Mouse (Mus musculus) limb, embryonic 14.5 days (tissue): ENCODE measurements around the gene Frmpd2. TPM values are rescaled to one million over a fixed set of nuclear protein-coding genes. Genes with fewer than 3 reads are reported as not detected.

ENCODE experiments used
- ATAC-seq: fragments of 200-750 bp; cut with Nextera tagmentation; 2 replicates; pipeline ENCODE4 v1.8.0; 2017; ENCODE audit warnings: low read depth, moderate number of reproducible peaks, moderate TSS enrichment; ENCODE audit not compliant: low FRiP score
- DNase-seq: peaks from one replicate; pipeline ENCODE4 v3.0.0-alpha.2; 2015; ENCODE audit warnings: low spot score
- H3K27ac ChIP-seq: fragments of 300-500 bp; sonication (generic); replicated peaks from 2 replicates; pipeline ENCODE4 v1.5.1; 2014; ENCODE audit warnings: low read depth, mild to moderate bottlenecking, low read length, moderate library complexity, mixed read lengths
- H3K27me3 ChIP-seq: fragments of 300-500 bp; sonication (generic); 2 replicates; pipeline ENCODE4 v1.6.1; 2014; ENCODE audit warnings: low read length, mixed read lengths; ENCODE audit not compliant: control insufficient read depth, insufficient read depth
- H3K36me3 ChIP-seq: fragments of 300-500 bp; sonication (generic); 2 replicates; pipeline ENCODE4 v1.6.1; 2014; ENCODE audit warnings: mild to moderate bottlenecking, low read length, moderate library complexity, mixed read lengths; ENCODE audit not compliant: control insufficient read depth, insufficient read depth
- H3K4me1 ChIP-seq: fragments of 300-500 bp; sonication (generic); 2 replicates; pipeline ENCODE4 v1.6.1; 2014; ENCODE audit warnings: antibody characterized with exemption, low read length, mixed read lengths; ENCODE audit not compliant: control insufficient read depth, insufficient read depth
- H3K4me2 ChIP-seq: fragments of 300-500 bp; sonication (generic); replicated peaks from 2 replicates; pipeline ENCODE4 v1.6.1; 2014; ENCODE audit warnings: low read depth, mild to moderate bottlenecking, low read length, moderate library complexity; ENCODE audit not compliant: severe bottlenecking
- H3K4me3 ChIP-seq: fragments of 300-500 bp; sonication (generic); replicated peaks from 2 replicates; pipeline ENCODE4 v1.5.1; 2014; ENCODE audit warnings: low read length
- H3K9ac ChIP-seq: fragments of 300-500 bp; sonication (generic); 2 replicates; pipeline ENCODE4 v1.6.1; 2014; ENCODE audit warnings: mild to moderate bottlenecking, low read depth, low read length, moderate library complexity; ENCODE audit not compliant: severe bottlenecking
- H3K9me3 ChIP-seq: fragments of 300-500 bp; sonication (generic); 2 replicates; pipeline ENCODE4 v1.6.1; 2016; ENCODE audit warnings: low read length; ENCODE audit not compliant: control insufficient read depth
- POLR2A ChIP-seq: fragments of 200-500 bp; IDR thresholded peaks from 2 replicates; pipeline ENCODE4 v1.8.0; 2012; ENCODE audit warnings: inconsistent platforms, mild to moderate bottlenecking, moderate library complexity, borderline replicate concordance; ENCODE audit not compliant: insufficient read depth, insufficient read length; ENCODE audit errors: extremely low read depth
- WGBS: fragments of 180-500 bp; shearing (Covaris S2); extraction: QIAGEN DNeasy Blood & Tissue Kit; methylation state at CpG from one replicate; pipeline ENCODE4 v1.1.7; 2014; 5-methylcytosine and 5-hydroxymethylcytosine counted together
- polyA plus RNA-seq, 2 experiments: library from polyadenylated mRNA; depleted of rRNA in 1 of 2; stranded (reverse) in 1 of 2; unstranded in 1 of 2; fragments of >200 nt; fragmentation: Nextera tagmentation in 1 of 2; extraction: Ambion mirVana in 1 of 2; gene quantifications; 2 replicates each; pipeline versions ENCODE4 v1.2.1 to v1.2.3; 2012 to 2014

The Frmpd2 gene
- polyA plus RNA-seq, 2 experiments, result 0.01 TPM; not detected in 1

DNA sequence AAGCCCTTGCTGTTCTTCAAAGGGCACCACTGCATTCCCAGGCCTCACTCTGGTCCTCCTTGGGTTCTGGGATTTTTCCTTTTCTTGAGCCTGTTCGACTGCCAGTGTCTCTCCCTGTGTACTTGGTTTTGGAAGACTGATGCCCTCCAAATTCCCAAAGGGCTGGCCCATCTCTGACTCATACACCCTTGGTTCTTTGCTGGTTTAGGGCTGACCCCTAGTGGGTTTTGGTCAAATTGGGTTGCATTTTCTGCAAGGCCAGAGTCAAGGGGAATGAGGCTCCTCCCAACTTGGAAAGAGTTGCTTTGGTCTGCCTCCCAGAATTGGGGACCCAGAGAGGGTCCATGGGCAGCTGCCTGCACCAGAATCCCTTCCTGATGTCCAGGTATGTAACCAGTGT lies 62.0 kb downstream of the Frmpd2 start:
- ATAC-seq (no peak), DNase-seq (no peak)
- no peaks in the 10 kb centered on the region for H3K36me3 ChIP-seq
- no peaks in the 10 kb centered on the region for H3K4me1 ChIP-seq
- WGBS, result 45% methylated on average over 1 of the region's 1 CpGs
- no peak overlapping the region for H3K27ac ChIP-seq
- no peaks in the 10 kb centered on the region for H3K27me3 ChIP-seq
- 0 out of 2 replicates have a peak, but pooled peaks cover 7% of the 10 kb centered on the region for H3K9me3 ChIP-seq
- H3K4me3 ChIP-seq, result no peak overlapping the region
- no peak overlapping the region for H3K4me2 ChIP-seq
- TF ChIP-seq POLR2A, result no peak
- no peak overlapping the region for H3K9ac ChIP-seq

- DNase-seq (no peak), ATAC-seq (no peak)
- Histone ChIP-seq H3K9me3 (0 out of 2 replicates have a peak, but pooled peaks cover 7% of the 10 kb centered on the region), H3K4me3 (no peak overlapping the region), H3K4me1 (no peaks in the 10 kb centered on the region), H3K36me3 (no peaks in the 10 kb centered on the region), H3K27ac (no peak overlapping the region), H3K9ac (no peak overlapping the region), H3K27me3 (no peaks in the 10 kb centered on the region), H3K4me2 (no peak overlapping the region)
- no peak for TF ChIP-seq POLR2A
- WGBS, result 55% methylated on average over 6 of the region's 6 CpGs
These were observed 63.8 kb downstream of the Frmpd2 start for GRCm38 (mm10) chr14:33535317-33535716.

- H3K4me2 ChIP-seq, result no peak overlapping the region
- no peak overlapping the region for H3K9ac ChIP-seq
- H3K27me3 ChIP-seq, result no peaks in the 10 kb centered on the region
- no peaks in the 10 kb centered on the region for H3K4me1 ChIP-seq
- 81% methylated on average over 7 of the region's 7 CpGs for WGBS
- H3K27ac ChIP-seq, result no peak overlapping the region
- no peak for ATAC-seq
- H3K4me3 ChIP-seq, result no peak overlapping the region
- 0 out of 2 replicates have a peak, but pooled peaks cover 7% of the 10 kb centered on the region for H3K9me3 ChIP-seq
- no peak for DNase-seq
- no peaks in the 10 kb centered on the region for H3K36me3 ChIP-seq
- no peak for TF ChIP-seq POLR2A
These were observed 68.2 kb downstream of the Frmpd2 start for GRCm38 (mm10) chr14:33539559-33540167.

DNA sequence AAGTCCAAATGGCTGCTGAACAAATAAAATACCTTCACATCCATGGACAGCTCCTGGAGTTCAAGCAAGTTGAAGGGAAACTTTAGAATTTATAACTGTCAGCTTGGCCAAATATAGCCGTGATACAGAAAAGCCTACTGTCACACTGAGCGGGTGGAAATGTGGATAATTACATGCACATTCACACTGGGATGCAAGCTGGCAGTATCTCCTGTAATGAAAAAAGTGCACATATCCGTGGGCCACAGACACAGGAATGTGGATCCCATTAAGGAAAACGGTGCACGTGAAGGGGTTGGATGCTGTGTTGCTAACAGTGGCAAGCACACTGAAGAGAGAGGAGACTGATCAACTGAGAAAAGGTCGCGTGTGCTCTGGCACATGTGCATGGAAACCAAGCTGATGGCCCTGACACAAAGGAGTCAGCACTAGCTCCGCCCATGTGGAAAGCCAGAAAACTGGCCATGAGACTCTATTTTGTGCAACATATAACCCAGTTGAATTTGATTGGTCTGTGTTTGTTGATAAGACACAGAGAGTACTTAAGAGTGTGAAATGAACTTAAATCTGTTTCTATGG lies 74.2 kb downstream of the Frmpd2 start:
- Histone ChIP-seq H3K4me2 (no peak overlapping the region), H3K27me3 (no peaks in the 10 kb centered on the region), H3K36me3 (no peaks in the 10 kb centered on the region), H3K27ac (no peak overlapping the region), H3K4me1 (no peaks in the 10 kb centered on the region), H3K4me3 (no peak overlapping the region), H3K9me3 (no peaks in the 10 kb centered on the region), H3K9ac (no peak overlapping the region)
- WGBS, result 72% methylated on average over 8 of the region's 8 CpGs
- DNase-seq (no peak), ATAC-seq (no peak)
- TF ChIP-seq POLR2A, result no peak

- H3K4me2 ChIP-seq, result no peak overlapping the region
- no peak for TF ChIP-seq POLR2A
- no peak overlapping the region for H3K4me3 ChIP-seq
- H3K4me1 ChIP-seq, result no peaks in the 10 kb centered on the region
- no peak overlapping the region for H3K27ac ChIP-seq
- no peaks in the 10 kb centered on the region for H3K36me3 ChIP-seq
- 49% methylated on average over 3 of the region's 3 CpGs for WGBS
- DNase-seq (no peak), ATAC-seq (no peak)
- no peak overlapping the region for H3K9ac ChIP-seq
- H3K27me3 ChIP-seq, result no peaks in the 10 kb centered on the region
- H3K9me3 ChIP-seq, result no peaks in the 10 kb centered on the region
These were observed 77.2 kb downstream of the Frmpd2 start for GRCm38 (mm10) chr14:33548650-33549049.
